ENCODE assay signal across 6 mouse cellular contexts in the genomic region with DNA sequence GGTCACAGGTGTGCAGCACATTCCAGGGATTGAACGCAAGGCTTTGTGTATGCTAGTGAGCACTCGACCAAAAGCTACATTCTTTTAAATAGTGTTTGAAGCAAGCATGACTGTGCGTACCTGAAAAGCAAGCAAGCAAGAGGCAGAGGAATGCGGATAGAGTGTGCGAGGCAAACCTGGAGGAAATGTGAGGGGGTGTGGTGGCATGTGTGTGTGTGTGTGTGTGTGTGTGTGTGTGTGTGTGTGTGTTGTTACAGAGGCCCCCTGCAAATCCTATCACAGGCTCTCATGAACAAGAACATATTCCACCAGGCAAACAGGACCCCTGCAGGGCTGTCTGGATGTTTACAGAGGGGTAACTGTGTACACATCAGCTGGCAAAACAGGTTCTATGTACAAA.
DNase-seq lines count a peak whose midpoint lies in the region; ATAC-seq and TF ChIP-seq lines count a peak whose summit lies in the region.
"Not testable (repeated sequence)": the region's sequence is repeated elsewhere in the genome, so short reads cannot be mapped to it uniquely, and the experiment has no call there.

No protein-coding gene starts in this region.

- H3K4me2 ChIP-seq in lung, embryonic 16.5 days (ENCODE audit: low read depth, low read length); stomach, embryonic 14.5 days (replicated peaks; ENCODE audit: low read depth, low read length); stomach, postnatal 0 days (replicated peaks; ENCODE audit: low read depth): not testable (repeated sequence)

- not testable (repeated sequence) for H3K4me1 ChIP-seq in lung, adult 2 months (ENCODE audit: control insufficient read depth, insufficient read depth, low read length); lung, embryonic 16.5 days (replicated peaks; ENCODE audit: control insufficient read depth, insufficient read depth, low read length); stomach, embryonic 14.5 days (ENCODE audit: control insufficient read depth, insufficient read depth, low read length); stomach, postnatal 0 days (replicated peaks; ENCODE audit: control insufficient read depth, insufficient read depth)

- TF ChIP-seq CTCF in lung, adult 2 months (IDR thresholded peaks at IDR 0.05; ENCODE audit: insufficient read depth, low read length); stomach, postnatal 0 days (IDR thresholded peaks at IDR 0.05; ENCODE audit: low read depth): not testable (repeated sequence)

- H3K27ac ChIP-seq in lung, embryonic 16.5 days (ENCODE audit: low read length), result peak overlapping the region; percentile 74
- not testable (repeated sequence) for H3K27ac ChIP-seq in stomach, embryonic 14.5 days (ENCODE audit: low read length); stomach, postnatal 0 days (replicated peaks)

- H3K9ac ChIP-seq in lung, embryonic 16.5 days (ENCODE audit: low read length); stomach, embryonic 14.5 days (replicated peaks; ENCODE audit: low read depth, low read length); stomach, postnatal 0 days (ENCODE audit: low read length): not testable (repeated sequence)

- H3K4me3 ChIP-seq in lung, adult 2 months (replicated peaks; ENCODE audit: extremely low read depth, low read depth, low read length); lung, embryonic 16.5 days (ENCODE audit: low read length); stomach, embryonic 14.5 days (ENCODE audit: low read depth, low read length); stomach, postnatal 0 days (ENCODE audit: low read depth, low read length): not testable (repeated sequence)

- peak; percentile 45 for DNase-seq in heart, adult 11 months
- peak; percentile 26 for DNase-seq in lung, adult 2 months
- peak; percentile 32 for DNase-seq in lung, postnatal 25 days (ENCODE audit: low spot score)
- peak; percentile 40 for DNase-seq in stomach, postnatal 0 days (ENCODE audit: low spot score)

- not testable (repeated sequence) for H3K36me3 ChIP-seq in lung, embryonic 16.5 days (ENCODE audit: control insufficient read depth, insufficient read depth, low read length); stomach, embryonic 14.5 days (ENCODE audit: control insufficient read depth, insufficient read depth, low read length); stomach, postnatal 0 days (ENCODE audit: control insufficient read depth, insufficient read depth, low read length)

- TF ChIP-seq POLR2A in lung, adult 2 months (IDR thresholded peaks at IDR 0.05; ENCODE audit: borderline replicate concordance, extremely low read depth, low read depth, low read length), result not testable (repeated sequence)

- not testable (repeated sequence) for H3K27me3 ChIP-seq in lung, embryonic 16.5 days (ENCODE audit: control insufficient read depth, insufficient read depth, low read depth, low read length); stomach, embryonic 14.5 days (ENCODE audit: control insufficient read depth, insufficient read depth, low read length); stomach, postnatal 0 days (ENCODE audit: control insufficient read depth, insufficient read depth, low read length)

- not testable (repeated sequence) for H3K9me3 ChIP-seq in lung, embryonic 16.5 days (ENCODE audit: control insufficient read depth, low read length); stomach, embryonic 14.5 days (ENCODE audit: control insufficient read depth, low read depth, low read length); stomach, postnatal 0 days (ENCODE audit: control insufficient read depth, low read length)

- TF ChIP-seq EP300 in stomach, postnatal 0 days (optimal IDR thresholded peaks at IDR 0.05), result not testable (repeated sequence)

- WGBS in lung, adult 2 months, result 65% methylated on average over 5 of the region's 5 CpGs
- 64% methylated on average over 5 of the region's 5 CpGs for WGBS in lung, embryonic 16.5 days
- WGBS in stomach, embryonic 14.5 days, result 71% methylated on average over 5 of the region's 5 CpGs
- WGBS in stomach, postnatal 0 days, result 67% methylated on average over 5 of the region's 5 CpGs

- peak; percentile 86 for ATAC-seq in lung, embryonic 16.5 days (ENCODE audit: low read depth)
- ATAC-seq in stomach, embryonic 14.5 days (ENCODE audit: insufficient number of reproducible peaks, insufficient read depth, low FRiP score, low read depth), result peak; percentile 60
- ATAC-seq in stomach, postnatal 0 days (ENCODE audit: low FRiP score, low TSS enrichment), result peak; percentile 66
